Mouse (Mus musculus) kidney, adult 2 months (tissue): ENCODE results near the gene Magi2.

Experiments
- CTCF ChIP-seq: fragments of 200-500 bp; conservative IDR thresholded peaks from 2 replicates; pipeline ENCODE4 v1.5.1; 2011; ENCODE audit warnings: low read depth, mild to moderate bottlenecking, control low read depth, low read length, moderate library complexity, mixed read lengths; ENCODE audit not compliant: insufficient read depth, insufficient read length
- POLR2A ChIP-seq: fragments of 200-500 bp; IDR thresholded peaks from one replicate; pipeline ENCODE4 v1.6.1; 2011; ENCODE audit warnings: low read depth, low read length, control low read depth

- TF ChIP-seq POLR2A, result no peak
- TF ChIP-seq CTCF, result no peak
These were observed 1449.5 kb downstream of the Magi2 start for GRCm38 (mm10) chr5:20676193-20676871.
